Mouse (Mus musculus) midbrain, postnatal 0 days (tissue): ENCODE measurements around the gene Ncapd3. TPM values are rescaled to one million over a fixed set of nuclear protein-coding genes. Genes with fewer than 3 reads are reported as not detected.

Source experiments
- ATAC-seq: fragments of 200-750 bp; cut with Nextera tagmentation; 2 replicates; pipeline ENCODE4 v1.8.0; 2017; ENCODE audit warnings: moderate number of reproducible peaks, mild to moderate bottlenecking, moderate TSS enrichment, moderate library complexity; ENCODE audit not compliant: low FRiP score
- DNase-seq: peaks from one replicate; pipeline ENCODE4 v3.0.0-alpha.2; 2015; ENCODE audit warnings: low spot score
- H3K27ac ChIP-seq: fragments of 300-500 bp; sonication (generic); 2 replicates; pipeline ENCODE4 v1.5.1; 2014; ENCODE audit warnings: low read depth, mild to moderate bottlenecking, low read length, mixed read lengths
- H3K27me3 ChIP-seq: fragments of 300-500 bp; sonication (generic); 2 replicates; pipeline ENCODE4 v1.6.1; 2014; ENCODE audit warnings: low read length, control low read depth, mixed read lengths; ENCODE audit not compliant: insufficient read depth
- H3K36me3 ChIP-seq: fragments of 300-500 bp; sonication (generic); 2 replicates; pipeline ENCODE4 v1.6.1; 2014; ENCODE audit warnings: low read length, control low read depth, mixed read lengths; ENCODE audit not compliant: insufficient read depth
- H3K4me1 ChIP-seq: fragments of 300-500 bp; sonication (generic); 2 replicates; pipeline ENCODE4 v1.6.1; 2014; ENCODE audit warnings: mild to moderate bottlenecking, control low read depth, antibody characterized with exemption, low read length, mixed read lengths; ENCODE audit not compliant: insufficient read depth
- H3K4me2 ChIP-seq: fragments of 300-500 bp; sonication (generic); 2 replicates; pipeline ENCODE4 v1.6.1; 2014; ENCODE audit warnings: low read depth, mild to moderate bottlenecking, low read length, mixed read lengths; ENCODE audit not compliant: poor library complexity, severe bottlenecking
- H3K4me3 ChIP-seq: fragments of 300-500 bp; sonication (generic); 2 replicates; pipeline ENCODE4 v1.5.1; 2014; ENCODE audit warnings: low read depth, mild to moderate bottlenecking, low read length, moderate library complexity
- H3K9ac ChIP-seq: fragments of 300-500 bp; sonication (generic); replicated peaks from 2 replicates; pipeline ENCODE4 v1.6.1; 2014; ENCODE audit warnings: mild to moderate bottlenecking, low read length, moderate library complexity, mixed read lengths; ENCODE audit not compliant: poor library complexity, severe bottlenecking
- H3K9me3 ChIP-seq: fragments of 300-500 bp; sonication (generic); 2 replicates; pipeline ENCODE4 v1.6.1; 2016; ENCODE audit warnings: low read length, control low read depth
- CTCF ChIP-seq: IDR thresholded peaks from 2 replicates; pipeline ENCODE4 v1.5.1; 2016; ENCODE audit warnings: antibody characterized with exemption, mild to moderate bottlenecking
- WGBS: fragments of 180-500 bp; shearing (Covaris S2); extraction: QIAGEN DNeasy Blood & Tissue Kit; methylation state at CpG from one replicate; pipeline ENCODE4 v1.1.7; 2014; 5-methylcytosine and 5-hydroxymethylcytosine counted together
- polyA plus RNA-seq: library from polyadenylated mRNA; unstranded; fragments of >200 nt; fragmentation: Nextera tagmentation; extraction: Ambion mirVana; gene quantifications from 2 replicates; pipeline ENCODE4 v1.2.1, GENCODE M21; 2015
- total RNA-seq: library from RNA; depleted of rRNA; stranded (reverse); fragments of >200 nt; gene quantifications from 2 replicates; pipeline ENCODE4 v1.2.3, GENCODE M21; 2014

The Ncapd3 gene
- total and polyA plus RNA-seq, 2 experiments from 2014 or later: 7.3 to 20.2 TPM

- ATAC-seq (no peak), DNase-seq (no peak)
- Histone ChIP-seq H3K4me2 (no peak overlapping the region), H3K9ac (no peak overlapping the region), H3K4me1 (peaks cover 5% of the 10 kb centered on the region; the same call in 1 of the 2 replicates), H3K27ac (no peak overlapping the region), H3K4me3 (no peak overlapping the region), H3K9me3 (no peaks in the 10 kb centered on the region), H3K36me3 (no peaks in the 10 kb centered on the region), H3K27me3 (no peaks in the 10 kb centered on the region)
- 96% methylated on average over 3 of the region's 3 CpGs for WGBS
- no peak for TF ChIP-seq CTCF
Observed at GRCm38 (mm10) chr9:26997062-26997461, 32.9 kb upstream of the Ncapd3 start.

GRCm38 (mm10) chr9:26997501-26997900 is 32.5 kb upstream of the Ncapd3 start:
- H3K27ac ChIP-seq: no peak overlapping the region
- H3K27me3 ChIP-seq: no peaks in the 10 kb centered on the region
- DNase-seq (no peak), ATAC-seq (no peak)
- H3K4me1 ChIP-seq: peaks cover 5% of the 10 kb centered on the region; the same call in 1 of the 2 replicates
- no peaks in the 10 kb centered on the region for H3K9me3 ChIP-seq
- no peak overlapping the region for H3K4me2 ChIP-seq
- H3K36me3 ChIP-seq: no peaks in the 10 kb centered on the region
- WGBS: 90% methylated on average over 2 of the region's 2 CpGs
- TF ChIP-seq CTCF: no peak
- H3K4me3 ChIP-seq: no peak overlapping the region
- no peak overlapping the region for H3K9ac ChIP-seq

- peak overlapping the region; percentile 70 for H3K4me3 ChIP-seq
- ATAC-seq (peak; percentile 67), DNase-seq (no peak)
- H3K36me3 ChIP-seq: 0 out of 2 replicates have a peak, but pooled peaks cover 2% of the 10 kb centered on the region
- H3K9ac ChIP-seq: peak overlapping the region; percentile 72
- H3K9me3 ChIP-seq: no peaks in the 10 kb centered on the region
- TF ChIP-seq CTCF: no peak
- peak overlapping the region; percentile 69 for H3K27ac ChIP-seq
- WGBS: 3% methylated on average over 29 of the region's 29 CpGs
- peak overlapping the region; percentile 83 for H3K4me2 ChIP-seq
- no peaks in the 10 kb centered on the region for H3K27me3 ChIP-seq
- peaks cover 5% of the 10 kb centered on the region; the same call in 1 of the 2 replicates for H3K4me1 ChIP-seq
Observed at GRCm38 (mm10) chr9:26998669-26999460, 31.1 kb upstream of the Ncapd3 start.

GRCm38 (mm10) chr9:26999461-27000395 is 30.2 kb upstream of the Ncapd3 start, which contains the start of the genes Acad8 and Thyn1:
Acad8 (minus strand) TSS chr9:26999566.
Thyn1 (plus strand) TSS chr9:26999710.
- Histone ChIP-seq H3K9ac (peak within 1 kb of the TSS; percentile 72), H3K36me3 (peaks cover 9% of the 10 kb centered on the region; the same call in 1 of the 2 replicates), H3K27me3 (no peaks in the 10 kb centered on the region), H3K4me1 (peaks cover 5% of the 10 kb centered on the region; the same call in 1 of the 2 replicates), H3K4me3 (peak within 1 kb of the TSS; percentile 70), H3K9me3 (no peaks in the 10 kb centered on the region), H3K4me2 (peak within 1 kb of the TSS; percentile 83), H3K27ac (peak within 1 kb of the TSS; percentile 69)
- under 1% methylated on average over 35 of the region's 35 CpGs for WGBS
- ATAC-seq (peak; percentile 99), DNase-seq (peak; percentile 99)
- TF ChIP-seq CTCF: 0 out of 2 replicates have a peak, but pooled peaks have one; percentile 1

GRCm38 (mm10) chr9:27005231-27005630 is 24.7 kb upstream of the Ncapd3 start:
- DNase-seq (no peak), ATAC-seq (no peak)
- H3K27ac ChIP-seq: no peak overlapping the region
- no peaks in the 10 kb centered on the region for H3K27me3 ChIP-seq
- H3K9me3 ChIP-seq: no peaks in the 10 kb centered on the region
- peaks cover 5% of the 10 kb centered on the region; the same call in 1 of the 2 replicates for H3K4me1 ChIP-seq
- no peak overlapping the region for H3K9ac ChIP-seq
- WGBS: 78% methylated on average over 3 of the region's 3 CpGs
- no peak for TF ChIP-seq CTCF
- H3K4me3 ChIP-seq: no peak overlapping the region
- no peak overlapping the region for H3K4me2 ChIP-seq
- H3K36me3 ChIP-seq: peaks cover 51% of the 10 kb centered on the region
